Mouse (Mus musculus) layer of hippocampus, postnatal 25 days (tissue): ENCODE results near the gene Alpi. TPM values are rescaled to one million over a fixed set of nuclear protein-coding genes. Genes with fewer than 3 reads are reported as not detected.

ENCODE experiments used
- DNase-seq, 2 experiments: peaks; one replicate each; pipeline ENCODE4 v3.0.0; 2022; ENCODE audit warnings: mixed read lengths in 2 of 2, low spot score in 1 of 2; ENCODE audit errors: extremely low spot score in 1 of 2
- total RNA-seq, 2 experiments: library from RNA; stranded (reverse); gene quantifications; 2 replicates each; pipeline ENCODE4 v1.2.3; 2021

The Alpi gene
- total RNA-seq, 2 experiments from 2014 or later: not detected

DNA sequence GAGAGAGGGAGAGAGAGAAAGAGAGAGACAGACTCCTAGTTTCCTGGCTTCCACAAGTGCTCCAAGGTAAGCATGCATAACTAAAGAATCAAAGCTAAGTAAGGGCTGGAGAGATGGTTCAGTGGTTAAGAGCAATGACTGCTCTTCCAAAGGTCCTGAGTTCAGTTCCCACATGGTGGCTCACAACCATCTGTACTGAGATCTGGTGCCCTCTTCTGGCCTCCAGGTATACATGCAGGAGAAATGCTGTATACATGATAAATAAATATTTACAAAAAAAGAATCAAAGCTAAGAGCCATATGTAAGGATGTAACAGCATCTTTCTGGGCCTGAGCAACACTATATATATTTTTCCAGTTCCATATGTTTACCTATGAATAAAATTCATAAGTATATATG lies 40.5 kb downstream of the Alpi start:
- no peak for DNase-seq

DNA sequence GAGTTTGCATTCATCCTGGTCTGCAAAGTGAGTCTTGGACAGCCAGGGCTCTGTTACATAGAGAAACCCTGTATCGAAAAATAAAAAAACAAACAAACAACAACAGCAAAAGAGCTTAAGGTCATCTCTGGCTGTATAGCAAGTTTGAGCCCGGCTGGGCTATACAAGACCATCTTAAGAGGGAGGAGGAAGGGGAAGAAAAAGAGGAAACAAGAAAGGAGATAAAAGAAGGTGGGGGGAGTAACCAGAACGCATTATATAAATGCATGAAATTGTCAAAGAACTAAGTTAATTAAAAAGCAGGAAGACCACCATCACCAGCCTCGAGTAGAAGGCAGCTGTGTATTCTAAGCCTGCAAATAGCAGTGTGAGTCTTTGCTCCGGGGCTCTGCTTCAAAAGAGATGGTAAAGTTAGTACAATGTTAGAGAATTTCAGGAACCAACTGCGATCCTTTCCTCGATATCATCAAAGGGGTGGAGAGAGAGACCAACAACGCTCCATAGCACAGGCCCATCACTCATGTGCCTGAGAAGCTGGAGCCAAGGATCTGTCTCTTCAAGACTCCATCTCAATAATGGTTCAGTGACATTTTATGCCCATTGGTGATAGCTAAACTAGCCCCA lies 42.3 kb downstream of the Alpi start:
- no peak for DNase-seq

DNA sequence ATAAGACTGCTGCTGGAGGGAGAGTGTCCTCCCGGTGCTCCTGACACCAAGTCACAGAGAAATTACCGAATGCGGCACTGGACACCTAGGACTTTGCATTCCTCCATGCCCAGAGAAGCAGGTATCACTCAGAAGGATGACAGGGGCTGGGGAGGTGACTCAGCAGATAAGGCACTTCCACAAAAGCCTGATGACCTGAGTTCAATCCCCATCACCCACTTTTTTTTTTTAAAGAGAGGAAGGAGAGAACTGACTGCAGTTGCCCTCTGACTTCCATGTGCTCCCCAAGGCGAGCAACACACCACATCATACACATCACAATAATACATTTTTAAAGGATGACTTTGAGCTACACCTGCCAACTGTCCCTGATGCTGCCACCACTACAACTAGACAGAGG lies 44.3 kb downstream of the Alpi start:
- no peak for DNase-seq

DNA sequence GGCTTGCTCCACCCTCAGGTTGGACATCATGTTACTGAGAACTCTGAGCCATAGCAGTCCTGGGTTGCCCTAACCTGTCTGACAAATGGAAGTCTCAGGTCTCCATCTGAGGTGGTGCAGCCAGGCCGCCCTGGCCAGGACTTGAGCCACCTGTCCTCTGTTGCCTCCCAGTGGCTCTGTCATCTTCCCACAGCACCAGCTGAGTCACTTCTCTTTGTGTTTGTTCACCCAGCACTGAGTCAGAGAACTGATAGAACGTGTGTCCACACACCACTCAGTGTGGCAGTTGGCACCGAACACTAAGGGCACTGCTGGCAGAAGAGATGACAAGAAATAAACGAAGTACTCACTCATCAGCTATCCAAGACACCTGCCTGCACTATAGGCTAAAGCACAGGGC lies 50.0 kb downstream of the Alpi start:
- DNase-seq: no peak

DNA sequence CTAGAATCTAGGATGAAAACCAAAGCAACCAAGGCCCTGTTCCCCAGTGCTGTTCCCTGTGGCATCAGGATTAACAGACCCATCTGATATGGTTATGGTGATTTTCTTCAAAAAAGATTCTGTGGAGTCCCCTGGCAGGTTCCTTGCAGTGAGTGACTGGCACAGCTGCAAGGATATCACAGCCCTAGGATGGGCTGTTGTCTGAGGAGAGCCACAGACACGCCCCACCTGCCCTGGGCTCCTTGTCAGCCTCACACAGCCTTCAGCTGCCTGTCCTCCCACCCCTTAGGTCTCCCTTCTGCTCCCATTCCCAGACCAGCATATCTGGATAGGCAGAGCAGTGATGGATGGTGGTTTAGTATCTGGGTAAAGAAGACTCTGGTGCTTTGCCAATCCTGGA lies 50.7 kb downstream of the Alpi start:
- DNase-seq: no peak

DNA sequence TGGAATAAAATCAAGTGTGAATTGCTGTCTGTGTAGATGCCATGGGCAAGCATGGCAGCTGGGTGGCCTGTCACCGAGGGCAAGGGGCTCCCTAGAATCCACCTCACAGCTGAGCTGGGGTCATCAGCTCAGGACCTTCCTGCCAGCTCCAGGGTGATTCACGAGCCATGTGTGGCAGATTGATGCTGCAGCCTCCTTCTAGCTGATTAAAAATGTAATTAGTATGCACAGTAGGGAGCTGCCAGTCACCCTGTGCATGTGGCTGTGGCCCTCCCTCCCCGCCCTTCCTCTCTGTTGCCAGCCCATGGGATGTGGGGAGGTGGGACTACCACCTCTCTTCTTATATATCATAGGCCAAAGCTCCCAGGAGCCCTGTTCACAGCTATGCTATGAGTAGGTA lies 51.3 kb downstream of the Alpi start:
- DNase-seq: no peak

Other genes starting within 250 kb of the Alpi start
- gene Alppl2, start 11.7 kb downstream of the Alpi start, total RNA-seq: not detected
- not detected for gene Akp3, start 23.4 kb upstream of the Alpi start, total RNA-seq
- gene Ecel1, start 54.9 kb upstream of the Alpi start, total RNA-seq: 1 to 10 TPM; 1.4 to 3.6 TPM
- gene Prss56, start 81.7 kb upstream of the Alpi start, total RNA-seq: under 1 TPM; 0.34 to 0.42 TPM
- not detected for gene Chrnd, start 89.0 kb upstream of the Alpi start, total RNA-seq
- gene Chrng, start 103.1 kb upstream of the Alpi start, total RNA-seq: not detected
- gene Eif4e2, start 112.3 kb upstream of the Alpi start, total RNA-seq: 10 to 100 TPM; 59.6 to 66.5 TPM
- 10 to 100 TPM; 16.3 to 17.2 TPM for gene Efhd1, start 162.8 kb upstream of the Alpi start, total RNA-seq
- 100 to 1,000 TPM in 1 of 2 experiments, 10 to 100 TPM in 1; 96.8 to 112 TPM for gene Gigyf2, start 225.4 kb upstream of the Alpi start, total RNA-seq